Mouse (Mus musculus) forebrain, embryonic 15.5 days (tissue): ENCODE results near the gene Syk. TPM values are rescaled to one million over a fixed set of nuclear protein-coding genes. Genes with fewer than 3 reads are reported as not detected.

ENCODE experiments used
- ATAC-seq: fragments of 200-750 bp; cut with Nextera tagmentation; replicated peaks from 2 replicates; pipeline ENCODE4 v1.8.0; 2017; ENCODE audit warnings: mild to moderate bottlenecking, moderate TSS enrichment, moderate library complexity
- H3K27ac ChIP-seq: fragments of 300-500 bp; sonication (generic); replicated peaks from 2 replicates; pipeline ENCODE4 v1.5.1; 2015; ENCODE audit warnings: mild to moderate bottlenecking, inconsistent platforms
- H3K27me3 ChIP-seq: fragments of 300-500 bp; sonication (generic); 2 replicates; pipeline ENCODE4 v1.6.1; 2015; ENCODE audit warnings: inconsistent platforms
- H3K36me3 ChIP-seq: fragments of 300-500 bp; sonication (generic); 2 replicates; pipeline ENCODE4 v1.6.1; 2015; ENCODE audit warnings: mild to moderate bottlenecking, inconsistent platforms
- H3K4me1 ChIP-seq: fragments of 300-500 bp; sonication (generic); 2 replicates; pipeline ENCODE4 v1.6.1; 2015; ENCODE audit warnings: inconsistent platforms
- H3K4me2 ChIP-seq: fragments of 300-500 bp; sonication (generic); replicated peaks from 2 replicates; pipeline ENCODE4 v1.6.1; 2015; ENCODE audit warnings: mild to moderate bottlenecking, inconsistent platforms
- H3K4me3 ChIP-seq: fragments of 300-500 bp; sonication (generic); 2 replicates; pipeline ENCODE4 v1.5.1; 2015; ENCODE audit warnings: mild to moderate bottlenecking, inconsistent platforms
- H3K9ac ChIP-seq: fragments of 300-500 bp; sonication (generic); replicated peaks from 2 replicates; pipeline ENCODE4 v1.6.1; 2015; ENCODE audit warnings: mild to moderate bottlenecking, inconsistent platforms
- H3K9me3 ChIP-seq: fragments of 300-500 bp; sonication (generic); 2 replicates; pipeline ENCODE4 v1.6.1; 2016; ENCODE audit warnings: inconsistent platforms
- WGBS: fragments of 180-500 bp; shearing (Covaris S2); methylation state at CpG from one replicate; pipeline ENCODE4 v1.1.7; 2015; ENCODE audit warnings: mixed read lengths; 5-methylcytosine and 5-hydroxymethylcytosine counted together
- polyA plus RNA-seq: library from polyadenylated mRNA; unstranded; fragments of >200 nt; fragmentation: Nextera tagmentation; extraction: Ambion mirVana; gene quantifications from 2 replicates; pipeline ENCODE4 v1.2.1, GENCODE M21; 2015

Gene Syk
- 1.1 and 1.2 TPM in 2 replicates for polyA plus RNA-seq

- Histone ChIP-seq H3K36me3 (no peaks in the 10 kb centered on the region), H3K4me1 (peaks cover 9% of the 10 kb centered on the region), H3K27ac (no peak within 1 kb of the TSS), H3K9ac (peak within 1 kb of the TSS; percentile 35), H3K27me3 (peaks cover 34% of the 10 kb centered on the region), H3K9me3 (no peaks in the 10 kb centered on the region), H3K4me2 (peak within 1 kb of the TSS; percentile 69), H3K4me3 (peak within 1 kb of the TSS; percentile 56)
- under 1% methylated on average over 69 of the region's 70 CpGs for WGBS
- peak; percentile 61 for ATAC-seq
Observed at GRCm38 (mm10) chr13:52582878-52583661, at the start of gene Syk. Syk (plus strand) TSS chr13:52583173.

- Histone ChIP-seq H3K4me2 (no peak overlapping the region), H3K4me1 (peaks cover 12% of the 10 kb centered on the region), H3K9ac (no peak overlapping the region), H3K9me3 (no peaks in the 10 kb centered on the region), H3K27ac (no peak overlapping the region), H3K4me3 (no peak overlapping the region), H3K27me3 (no peaks in the 10 kb centered on the region), H3K36me3 (no peaks in the 10 kb centered on the region)
- 83% methylated on average over 5 of the region's 5 CpGs for whole genome bisulfite sequencing
- no peak for ATAC-seq
Observed at GRCm38 (mm10) chr13:52533644-52534043, 49.3 kb upstream of the Syk start.

GRCm38 (mm10) chr13:52535542-52535941 is 47.4 kb upstream of the Syk start:
- WGBS = 3% methylated on average over 4 of the region's 4 CpGs
- H3K4me1 ChIP-seq = peaks cover under 1% of the 10 kb centered on the region

GRCm38 (mm10) chr13:52537754-52538587 is 45.0 kb upstream of the Syk start:
- Histone ChIP-seq H3K27me3 (no peaks in the 10 kb centered on the region), H3K36me3 (no peaks in the 10 kb centered on the region), H3K9ac (no peak overlapping the region), H3K9me3 (no peaks in the 10 kb centered on the region), H3K4me1 (0 out of 2 replicates have a peak, but pooled peaks cover 4% of the 10 kb centered on the region), H3K27ac (no peak overlapping the region), H3K4me2 (no peak overlapping the region), H3K4me3 (no peak overlapping the region)
- 95% methylated on average over 26 of the region's 26 CpGs for WGBS
- ATAC-seq = no peak

More at GRCm38 (mm10) chr13:52535542-52535941, 47.4 kb upstream of the Syk start:
- no peak overlapping the region for H3K9ac ChIP-seq
- no peak overlapping the region for H3K4me2 ChIP-seq
- H3K36me3 ChIP-seq = no peaks in the 10 kb centered on the region
- no peak overlapping the region for H3K27ac ChIP-seq
- no peaks in the 10 kb centered on the region for H3K27me3 ChIP-seq
- no peaks in the 10 kb centered on the region for H3K9me3 ChIP-seq
- ATAC-seq = no peak
- no peak overlapping the region for H3K4me3 ChIP-seq

- H3K4me1 ChIP-seq = 0 out of 2 replicates have a peak, but pooled peaks cover 4% of the 10 kb centered on the region
- no peak overlapping the region for H3K4me2 ChIP-seq
- no peak overlapping the region for H3K4me3 ChIP-seq
- H3K9ac ChIP-seq = no peak overlapping the region
- H3K9me3 ChIP-seq = no peaks in the 10 kb centered on the region
- no peaks in the 10 kb centered on the region for H3K27me3 ChIP-seq
- WGBS = 91% methylated on average over 9 of the region's 9 CpGs
- H3K36me3 ChIP-seq = no peaks in the 10 kb centered on the region
- no peak for ATAC-seq
- H3K27ac ChIP-seq = no peak overlapping the region
Observed at GRCm38 (mm10) chr13:52538588-52539116, 44.3 kb upstream of the Syk start.

- ATAC-seq = no peak
- H3K9ac ChIP-seq = no peak overlapping the region
- H3K4me2 ChIP-seq = no peak overlapping the region
- no peaks in the 10 kb centered on the region for H3K27me3 ChIP-seq
- no peak overlapping the region for H3K4me3 ChIP-seq
- no peaks in the 10 kb centered on the region for H3K9me3 ChIP-seq
- H3K36me3 ChIP-seq = no peaks in the 10 kb centered on the region
- H3K27ac ChIP-seq = no peak overlapping the region
- 0 out of 2 replicates have a peak, but pooled peaks cover 4% of the 10 kb centered on the region for H3K4me1 ChIP-seq
- 84% methylated on average over 6 of the region's 6 CpGs for WGBS
Observed at GRCm38 (mm10) chr13:52539461-52539860, 43.5 kb upstream of the Syk start.

GRCm38 (mm10) chr13:52541385-52542035 is 41.5 kb upstream of the Syk start:
- 0 out of 2 replicates have a peak, but pooled peaks cover 4% of the 10 kb centered on the region for H3K4me1 ChIP-seq
- no peak for ATAC-seq
- no peak overlapping the region for H3K4me2 ChIP-seq
- H3K27ac ChIP-seq = no peak overlapping the region
- WGBS = 71% methylated on average over 5 of the region's 5 CpGs
- H3K9ac ChIP-seq = no peak overlapping the region
- no peaks in the 10 kb centered on the region for H3K36me3 ChIP-seq
- no peaks in the 10 kb centered on the region for H3K27me3 ChIP-seq
- no peaks in the 10 kb centered on the region for H3K9me3 ChIP-seq
- no peak overlapping the region for H3K4me3 ChIP-seq

GRCm38 (mm10) chr13:52542036-52542526 is 40.9 kb upstream of the Syk start:
- Histone ChIP-seq H3K9me3 (no peaks in the 10 kb centered on the region), H3K27ac (no peak overlapping the region), H3K4me2 (no peak overlapping the region), H3K36me3 (no peaks in the 10 kb centered on the region), H3K27me3 (no peaks in the 10 kb centered on the region), H3K9ac (no peak overlapping the region), H3K4me3 (no peak overlapping the region), H3K4me1 (0 out of 2 replicates have a peak, but pooled peaks cover 4% of the 10 kb centered on the region)
- no peak for ATAC-seq
- 51% methylated on average over 8 of the region's 8 CpGs for WGBS

GRCm38 (mm10) chr13:52542636-52543035 is 40.3 kb upstream of the Syk start:
- ATAC-seq = no peak
- no peaks in the 10 kb centered on the region for H3K9me3 ChIP-seq
- no peak overlapping the region for H3K4me3 ChIP-seq
- 0 out of 2 replicates have a peak, but pooled peaks cover 4% of the 10 kb centered on the region for H3K4me1 ChIP-seq
- H3K27ac ChIP-seq = no peak overlapping the region
- H3K9ac ChIP-seq = no peak overlapping the region
- H3K36me3 ChIP-seq = no peaks in the 10 kb centered on the region
- no peaks in the 10 kb centered on the region for H3K27me3 ChIP-seq
- WGBS = 78% methylated on average over 4 of the region's 4 CpGs
- H3K4me2 ChIP-seq = no peak overlapping the region

GRCm38 (mm10) chr13:52546288-52546687 is 36.7 kb upstream of the Syk start:
- Histone ChIP-seq H3K4me2 (no peak overlapping the region), H3K27ac (no peak overlapping the region), H3K9me3 (no peaks in the 10 kb centered on the region), H3K27me3 (no peaks in the 10 kb centered on the region), H3K9ac (no peak overlapping the region), H3K4me1 (0 out of 2 replicates have a peak, but pooled peaks cover 4% of the 10 kb centered on the region), H3K36me3 (no peaks in the 10 kb centered on the region), H3K4me3 (no peak overlapping the region)
- WGBS = 94% methylated on average over 6 of the region's 6 CpGs
- no peak for ATAC-seq

GRCm38 (mm10) chr13:52550690-52551193 is 32.2 kb upstream of the Syk start:
- Histone ChIP-seq H3K4me2 (no peak overlapping the region), H3K4me3 (no peak overlapping the region), H3K36me3 (no peaks in the 10 kb centered on the region), H3K4me1 (no peaks in the 10 kb centered on the region), H3K9ac (no peak overlapping the region), H3K27me3 (no peaks in the 10 kb centered on the region), H3K9me3 (no peaks in the 10 kb centered on the region), H3K27ac (no peak overlapping the region)
- 87% methylated on average over 5 of the region's 5 CpGs for WGBS
- ATAC-seq = no peak
